Mouse (Mus musculus): ENCODE data around the gene Tmem199.
"Not testable (repeated sequence)": the region's sequence is repeated elsewhere in the genome, so short reads cannot be mapped to it uniquely, and the experiment has no call there.

The Tmem199 gene

DNA sequence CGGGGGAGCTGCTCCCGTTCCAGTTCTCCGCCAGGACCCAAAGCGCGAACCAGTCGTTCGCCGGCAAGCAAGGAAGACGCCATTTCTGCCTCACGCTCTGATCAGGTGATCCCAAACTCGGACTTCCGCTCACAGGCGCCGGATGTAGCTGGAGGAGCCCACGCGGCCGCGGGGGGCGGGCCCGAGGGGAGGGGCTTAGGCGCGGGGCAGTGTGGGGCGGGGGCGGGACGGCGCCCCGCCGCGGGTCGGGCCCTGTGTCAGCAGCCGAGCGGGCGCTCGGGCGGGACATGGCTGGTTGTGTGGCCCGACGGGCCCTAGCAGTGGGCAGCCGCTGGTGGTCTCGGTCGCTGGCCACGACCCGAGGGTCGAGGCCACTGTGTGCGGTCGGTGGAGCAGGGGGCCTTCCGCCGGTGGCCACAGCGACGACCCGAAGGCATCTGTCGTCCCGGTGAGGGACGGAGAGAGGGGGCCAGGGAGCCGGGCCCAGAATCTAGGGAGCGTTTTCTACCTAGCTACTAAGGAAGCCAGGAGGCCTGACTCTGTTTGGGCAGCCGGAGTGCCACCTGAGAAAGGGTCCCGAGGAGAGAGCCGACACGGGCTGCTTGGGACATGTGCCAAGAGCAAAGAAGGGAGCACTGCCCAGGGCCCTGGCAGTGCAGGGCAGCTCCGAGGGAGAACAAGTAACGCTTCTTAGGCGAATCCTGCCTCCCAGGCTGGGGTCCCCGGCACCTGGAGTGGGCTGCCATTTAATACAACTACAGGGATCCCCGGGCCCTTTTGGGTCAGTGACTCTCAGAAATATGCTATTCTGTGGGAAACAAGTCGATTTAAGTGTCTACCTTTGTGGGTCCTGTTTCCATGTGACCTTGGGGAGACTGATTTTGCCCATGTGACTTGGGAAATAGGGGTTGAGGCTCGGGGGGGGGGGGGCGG lies at the start of gene Tmem199, which contains the start of gene Poldip2:
TSS of gene Tmem199 (minus strand) at position 148 of the 933 bp plus-strand sequence.
TSS of gene Poldip2 (plus strand) at position 169 of the 933 bp plus-strand sequence.
- peak; percentile 88 to 90 for DNase-seq

- DNase-seq: peak; percentile 47 to 48
Observed at GRCm38 (mm10) chr11:78560447-78560846, 48.5 kb upstream of the Tmem199 start.

GRCm38 (mm10) chr11:78557241-78557640 lies 45.3 kb upstream of the Tmem199 start:
- no peak for DNase-seq

DNA sequence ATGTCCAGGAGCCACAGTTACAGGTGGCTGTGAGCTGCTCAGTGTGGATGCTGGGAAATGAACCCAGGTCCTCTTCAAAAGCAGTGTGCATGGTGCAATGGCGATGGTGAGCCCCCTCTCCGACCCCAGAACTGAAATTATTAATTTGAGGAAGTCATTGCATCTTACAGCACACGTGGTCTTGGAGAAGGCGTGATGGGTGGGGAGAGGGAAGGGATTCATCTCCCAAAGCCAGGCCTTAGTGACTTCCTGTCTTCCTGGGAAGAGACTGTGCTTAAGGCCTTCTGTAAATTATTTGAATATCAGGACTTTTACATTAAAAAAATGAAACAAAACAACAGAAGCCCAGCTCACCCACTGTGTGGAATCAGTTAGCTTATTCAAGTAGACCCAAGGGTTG lies 44.1 kb upstream of the Tmem199 start:
- no peak for DNase-seq

DNA sequence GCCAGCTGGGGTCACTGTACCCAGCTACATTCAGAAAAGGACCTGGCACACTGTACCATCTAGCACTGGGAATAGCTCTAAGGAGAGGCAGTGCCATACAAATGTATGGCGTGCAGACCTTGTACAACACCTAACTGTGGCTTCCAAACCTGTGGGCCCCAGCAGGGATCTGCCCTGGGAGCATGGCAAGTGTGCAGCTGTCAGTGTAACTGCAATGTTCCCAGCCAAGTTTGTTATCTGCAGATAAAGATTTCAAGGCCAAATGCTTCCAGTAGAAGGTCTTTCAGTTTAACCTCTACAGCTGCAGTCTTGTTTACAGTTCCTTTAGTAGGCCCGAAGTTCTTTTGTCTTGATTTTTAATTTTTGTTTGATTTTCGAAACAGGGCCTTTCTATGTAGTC lies 43.7 kb upstream of the Tmem199 start:
- DNase-seq: no peak

DNA sequence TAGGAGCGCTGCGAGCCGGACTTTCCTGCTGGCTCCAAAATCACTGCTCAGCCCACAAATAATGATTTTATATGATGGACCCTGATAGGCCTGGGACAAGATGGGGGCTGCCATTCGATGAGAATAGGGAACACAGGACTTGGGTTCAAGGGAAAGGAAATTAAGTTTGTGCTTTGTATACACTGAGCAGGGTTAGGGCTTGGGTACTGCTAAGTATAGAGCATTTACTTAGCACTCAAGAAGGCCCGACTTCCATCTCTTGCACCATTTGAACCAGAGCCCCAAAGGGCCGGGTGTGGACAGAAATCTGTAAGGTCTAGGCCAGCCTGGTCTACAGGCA lies 39.1 kb upstream of the Tmem199 start:
- DNase-seq: no peak

- DNase-seq: peak; percentile 92 to 96
Observed at GRCm38 (mm10) chr11:78550168-78551058, 38.4 kb upstream of the Tmem199 start, which contains the start of gene Tmem97. Gene Tmem97 (minus strand): TSS chr11:78550777.

GRCm38 (mm10) chr11:78549491-78549987 lies 37.6 kb upstream of the Tmem199 start:
- DNase-seq: no peak

- DNase-seq: no peak
Observed at GRCm38 (mm10) chr11:78547718-78548460, 35.9 kb upstream of the Tmem199 start.

DNA sequence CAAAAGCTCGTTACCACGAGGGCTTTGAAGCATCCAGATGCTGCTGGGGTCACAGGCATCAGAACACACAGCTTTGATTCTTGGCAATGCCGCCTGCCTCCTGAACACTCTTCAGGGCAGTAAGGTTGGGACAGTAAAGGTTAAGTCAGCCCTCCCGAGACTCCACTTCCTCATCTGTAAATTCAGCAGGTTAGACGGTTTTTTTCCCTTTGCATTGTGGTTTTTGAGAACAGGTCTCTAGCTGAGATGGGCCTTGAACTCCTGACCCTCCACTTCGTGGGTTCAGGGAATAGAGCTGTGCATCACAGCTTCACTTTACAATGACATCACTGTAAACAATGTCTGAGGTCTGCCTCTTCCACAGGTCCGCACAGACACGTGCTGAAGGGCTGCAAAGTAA lies 33.2 kb upstream of the Tmem199 start:
- no peak for DNase-seq

DNA sequence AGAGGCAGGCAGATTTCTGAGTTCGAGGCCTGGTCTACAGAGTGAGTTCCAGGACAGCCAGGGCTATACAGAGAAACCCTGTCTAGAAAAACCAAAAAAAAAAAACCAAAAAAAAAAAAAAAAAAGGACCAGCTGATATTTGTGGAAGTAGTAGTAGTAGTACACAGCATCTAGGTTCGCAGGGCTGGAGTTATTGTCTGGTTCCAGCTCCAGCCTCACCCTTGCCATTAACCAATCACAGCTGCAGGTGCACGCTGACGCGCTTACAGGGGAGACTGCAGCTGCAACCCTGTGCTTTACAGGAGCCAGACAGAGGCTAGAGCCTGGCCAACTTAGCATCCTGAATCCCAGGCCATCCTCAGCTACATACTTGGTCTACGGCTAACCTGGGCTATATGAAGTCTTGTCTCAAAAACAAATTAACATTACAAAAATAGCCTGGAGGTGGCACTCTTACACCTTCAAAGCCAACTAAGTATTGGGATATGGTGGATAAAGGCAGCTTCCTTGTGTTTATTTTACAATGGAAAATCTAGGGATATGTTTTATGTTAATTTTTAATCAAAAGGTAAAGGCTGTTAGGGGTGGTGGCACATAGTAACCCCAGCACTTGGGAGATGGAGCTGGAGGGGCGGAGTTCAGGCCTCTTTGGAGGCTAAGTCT lies 32.6 kb upstream of the Tmem199 start:
- DNase-seq: no peak

GRCm38 (mm10) chr11:78540358-78540757 lies 28.4 kb upstream of the Tmem199 start:
- DNase-seq: no peak

DNA sequence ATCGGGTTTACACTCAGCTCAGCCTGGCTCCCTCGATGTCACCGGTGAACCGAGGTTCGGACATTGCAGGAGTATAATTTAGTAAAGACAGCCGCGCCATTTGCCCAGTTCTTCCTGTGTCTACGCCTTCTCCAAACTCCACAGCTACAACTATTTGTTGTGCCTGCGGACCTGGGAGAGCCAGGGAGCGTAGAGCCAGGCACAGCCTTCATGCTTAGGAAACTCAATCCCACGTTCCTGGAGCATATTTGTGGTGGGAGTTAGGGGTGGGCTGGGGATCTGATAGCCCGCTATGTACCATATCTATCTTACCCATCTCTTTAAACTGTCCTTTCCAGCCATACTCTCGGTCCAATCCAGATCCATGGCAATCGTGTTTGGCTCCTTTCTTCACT lies 24.7 kb upstream of the Tmem199 start:
- DNase-seq: no peak

GRCm38 (mm10) chr11:78536080-78536689 lies 24.2 kb upstream of the Tmem199 start, which contains the start of the genes Tnfaip1 and Ift20:
Gene Tnfaip1 (minus strand): TSS chr11:78536332.
Gene Ift20 (plus strand): TSS chr11:78536361.
- peak; percentile 96 to 99 for DNase-seq

DNA sequence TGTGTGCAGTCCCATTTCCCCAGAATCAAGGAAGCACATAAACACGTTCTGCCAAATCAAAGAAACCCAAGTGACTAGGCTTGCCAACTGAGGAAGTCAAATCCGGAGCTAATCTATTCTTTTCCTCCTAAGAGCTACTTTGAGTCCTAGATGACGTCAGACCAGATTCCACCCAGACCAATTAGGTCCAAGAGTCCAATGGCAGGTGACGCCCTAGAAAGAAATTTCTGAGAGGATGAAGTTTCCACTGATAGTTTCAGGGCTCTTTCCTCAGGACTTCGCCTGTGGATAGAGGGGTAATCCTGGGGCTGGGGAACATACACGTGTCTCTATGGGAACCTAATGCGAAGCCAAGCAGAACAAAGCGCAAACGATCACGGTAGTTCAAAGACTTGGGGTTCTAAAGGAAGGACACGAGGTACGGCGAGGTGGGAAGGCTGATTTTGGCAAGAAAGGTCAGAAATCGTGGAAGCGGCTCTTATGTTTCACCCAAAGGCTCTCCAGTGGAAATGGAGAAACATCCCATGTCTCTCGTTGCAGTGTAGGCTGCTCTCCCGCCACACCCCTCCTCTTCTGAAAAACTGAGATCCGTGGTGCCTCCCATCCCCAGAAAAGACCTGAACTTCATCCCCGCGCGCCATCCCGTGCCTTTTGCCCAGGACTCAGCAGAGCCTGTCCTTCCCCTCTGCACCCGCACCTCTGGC lies 23.6 kb upstream of the Tmem199 start:
- no peak for DNase-seq

GRCm38 (mm10) chr11:78534516-78534915 lies 22.5 kb upstream of the Tmem199 start:
- no peak for DNase-seq

DNA sequence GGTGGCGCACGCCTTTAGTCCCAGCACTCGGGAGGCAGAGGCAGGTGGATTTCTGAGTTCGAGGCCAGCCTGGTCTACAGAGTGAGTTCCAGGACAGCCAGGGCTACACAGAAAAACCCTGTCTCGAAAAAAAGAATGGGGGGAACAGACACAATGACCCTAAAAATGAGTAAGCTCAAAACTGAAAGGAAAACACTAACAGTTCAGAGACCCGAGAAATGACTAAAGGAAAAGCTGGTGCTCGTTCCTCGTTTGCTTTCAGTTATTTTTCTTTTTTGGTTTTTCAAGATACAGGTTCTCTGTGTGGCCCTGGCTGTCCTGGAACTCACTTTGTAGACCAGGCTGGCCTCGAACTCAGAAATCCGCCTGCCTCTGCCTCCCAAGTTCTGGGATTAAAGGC lies 19.5 kb upstream of the Tmem199 start:
- DNase-seq: not testable (repeated sequence)

- DNase-seq: no peak
Observed at GRCm38 (mm10) chr11:78531046-78531445, 19.1 kb upstream of the Tmem199 start.

- DNase-seq: no peak
Observed at GRCm38 (mm10) chr11:78530001-78530400, 18.0 kb upstream of the Tmem199 start.

GRCm38 (mm10) chr11:78528714-78529113 lies 16.7 kb upstream of the Tmem199 start:
- no peak for DNase-seq

DNA sequence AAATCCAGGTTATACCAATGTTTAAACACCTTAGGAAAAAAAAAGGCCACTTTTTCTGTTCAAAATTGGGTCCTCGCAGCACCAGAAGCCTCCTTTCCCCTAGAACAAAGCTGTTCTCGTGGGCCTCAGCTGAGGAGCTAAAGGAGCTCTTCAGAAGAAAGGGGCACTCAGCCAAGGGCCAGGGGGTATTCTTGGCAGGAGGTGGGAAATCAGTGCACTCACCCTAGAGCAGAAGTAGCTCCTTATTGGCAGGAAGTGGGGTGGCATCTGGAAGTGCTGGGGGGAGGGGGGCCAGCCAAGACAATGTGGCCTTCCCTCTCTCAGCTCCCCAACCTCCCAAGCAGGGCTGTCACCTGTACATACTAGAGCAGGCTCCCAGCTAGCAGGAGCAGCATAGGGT lies 12.9 kb upstream of the Tmem199 start:
- DNase-seq: no peak
